Mouse (Mus musculus) kidney, adult 2 months (tissue): ENCODE measurements around the gene P3h2.

Source experiments
- CTCF ChIP-seq: fragments of 200-500 bp; conservative IDR thresholded peaks from 2 replicates; pipeline ENCODE4 v1.5.1; 2011; ENCODE audit warnings: low read depth, mild to moderate bottlenecking, control low read depth, low read length, moderate library complexity, mixed read lengths; ENCODE audit not compliant: insufficient read depth, insufficient read length
- POLR2A ChIP-seq: fragments of 200-500 bp; IDR thresholded peaks from one replicate; pipeline ENCODE4 v1.6.1; 2011; ENCODE audit warnings: low read depth, low read length, control low read depth

GRCm38 (mm10) chr16:26150943-26151342 is 45.4 kb upstream of the P3h2 start:
- TF ChIP-seq CTCF (no peak), POLR2A (no peak)
